Mouse (Mus musculus): ENCODE measurements around the gene Insl6.

The Insl6 gene

GRCm38 (mm10) chr19:29325053-29325851, at the start of gene Insl6:
Gene Insl6 (minus strand): TSS chr19:29325356.
- peak; percentile 53 to 70 for DNase-seq (ENCODE audit: low spot score in 2 of 2)

GRCm38 (mm10) chr19:29374947-29375346, 49.8 kb upstream of the Insl6 start:
- no peak for DNase-seq (ENCODE audit: low spot score in 2 of 2)

GRCm38 (mm10) chr19:29373438-29373837, 48.3 kb upstream of the Insl6 start:
- no peak for DNase-seq (ENCODE audit: low spot score in 2 of 2)

GRCm38 (mm10) chr19:29372621-29373020, 47.5 kb upstream of the Insl6 start:
- no peak for DNase-seq (ENCODE audit: low spot score in 2 of 2)

GRCm38 (mm10) chr19:29372138-29372537, 47.0 kb upstream of the Insl6 start:
- DNase-seq (ENCODE audit: low spot score in 2 of 2) = peak in 1 of 2 experiments; percentile 28

- DNase-seq (ENCODE audit: low spot score in 2 of 2) = no peak
These were observed 46.3 kb upstream of the Insl6 start for GRCm38 (mm10) chr19:29371284-29372081.

GRCm38 (mm10) chr19:29370545-29371283, 45.6 kb upstream of the Insl6 start:
- DNase-seq (ENCODE audit: low spot score in 2 of 2) = no peak

GRCm38 (mm10) chr19:29370112-29370511, 45.0 kb upstream of the Insl6 start:
- DNase-seq (ENCODE audit: low spot score in 2 of 2) = no peak

- DNase-seq (ENCODE audit: low spot score in 2 of 2) = no peak
These were observed 43.6 kb upstream of the Insl6 start for GRCm38 (mm10) chr19:29368671-29369309.

GRCm38 (mm10) chr19:29368041-29368440, 42.9 kb upstream of the Insl6 start:
- no peak for DNase-seq (ENCODE audit: low spot score in 2 of 2)

- peak; percentile 75 to 79 for DNase-seq (ENCODE audit: low spot score in 2 of 2)
These were observed 41.9 kb upstream of the Insl6 start, which contains the start of the genes Plgrkt and Cd274 for GRCm38 (mm10) chr19:29366969-29367622. Gene Plgrkt (minus strand): TSS chr19:29367390. Gene Cd274 (plus strand): TSS chr19:29367455.

- DNase-seq (ENCODE audit: low spot score in 2 of 2) = no peak
These were observed 41.2 kb upstream of the Insl6 start for GRCm38 (mm10) chr19:29366226-29366968.

GRCm38 (mm10) chr19:29365105-29365504, 39.9 kb upstream of the Insl6 start:
- no peak for DNase-seq (ENCODE audit: low spot score in 2 of 2)

GRCm38 (mm10) chr19:29364076-29364475, 38.9 kb upstream of the Insl6 start:
- no peak for DNase-seq (ENCODE audit: low spot score in 2 of 2)

GRCm38 (mm10) chr19:29363557-29363956, 38.4 kb upstream of the Insl6 start:
- DNase-seq (ENCODE audit: low spot score in 2 of 2) = no peak

- no peak for DNase-seq (ENCODE audit: low spot score in 2 of 2)
These were observed 37.2 kb upstream of the Insl6 start for GRCm38 (mm10) chr19:29362173-29362930.

GRCm38 (mm10) chr19:29361468-29362130, 36.4 kb upstream of the Insl6 start:
- peak; percentile 79 to 89 for DNase-seq (ENCODE audit: low spot score in 2 of 2)

GRCm38 (mm10) chr19:29360251-29360650, 35.1 kb upstream of the Insl6 start:
- DNase-seq (ENCODE audit: low spot score in 2 of 2) = no peak

- DNase-seq (ENCODE audit: low spot score in 2 of 2) = no peak
These were observed 31.1 kb upstream of the Insl6 start for GRCm38 (mm10) chr19:29356281-29356680.

All from urinary bladder, postnatal 36 days (tissue).